Mouse (Mus musculus) frontal cortex, adult 2 months (tissue): ENCODE data around the gene Ano1. TPM values are rescaled to one million over a fixed set of nuclear protein-coding genes. Genes with fewer than 3 reads are reported as not detected.

Experiments
- DNase-seq, 2 experiments: peaks; one replicate each; pipeline ENCODE4 v3.0.0; 2022; ENCODE audit warnings: low spot score in 1 of 2; ENCODE audit errors: extremely low spot score in 1 of 2
- polyA plus RNA-seq: library from polyadenylated mRNA; depleted of rRNA; stranded (reverse); fragments of >200 nt; gene quantifications from 2 replicates; pipeline ENCODE4 v1.2.3, GENCODE M21; 2012

Gene Ano1
- polyA plus RNA-seq, 1 experiment: 8.9 TPM

DNA sequence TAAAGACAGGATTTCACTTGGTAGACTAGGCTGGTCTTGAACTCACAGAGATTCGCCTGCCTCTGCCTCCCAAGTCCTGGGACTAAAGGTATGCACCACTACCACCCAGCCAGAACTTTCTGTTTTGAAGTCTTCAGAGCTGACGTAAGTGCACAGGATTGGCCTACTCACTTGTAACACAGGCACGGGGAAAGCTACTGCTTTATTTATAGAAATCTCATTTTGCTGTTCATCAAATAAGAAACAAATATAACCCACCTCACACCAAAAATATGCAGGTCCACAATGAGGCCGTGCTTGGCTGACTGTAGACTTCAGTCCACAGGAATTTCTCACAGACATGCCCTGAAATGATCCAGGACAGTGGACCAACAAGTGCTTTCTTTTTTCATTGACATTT lies 31.8 kb downstream of the Ano1 start:
- DNase-seq: no peak

GRCm38 (mm10) chr7:144717736-144718135 lies 34.0 kb downstream of the Ano1 start:
- no peak for DNase-seq

- no peak for DNase-seq
Measured at GRCm38 (mm10) chr7:144697870-144698269, 53.9 kb downstream of the Ano1 start.

DNA sequence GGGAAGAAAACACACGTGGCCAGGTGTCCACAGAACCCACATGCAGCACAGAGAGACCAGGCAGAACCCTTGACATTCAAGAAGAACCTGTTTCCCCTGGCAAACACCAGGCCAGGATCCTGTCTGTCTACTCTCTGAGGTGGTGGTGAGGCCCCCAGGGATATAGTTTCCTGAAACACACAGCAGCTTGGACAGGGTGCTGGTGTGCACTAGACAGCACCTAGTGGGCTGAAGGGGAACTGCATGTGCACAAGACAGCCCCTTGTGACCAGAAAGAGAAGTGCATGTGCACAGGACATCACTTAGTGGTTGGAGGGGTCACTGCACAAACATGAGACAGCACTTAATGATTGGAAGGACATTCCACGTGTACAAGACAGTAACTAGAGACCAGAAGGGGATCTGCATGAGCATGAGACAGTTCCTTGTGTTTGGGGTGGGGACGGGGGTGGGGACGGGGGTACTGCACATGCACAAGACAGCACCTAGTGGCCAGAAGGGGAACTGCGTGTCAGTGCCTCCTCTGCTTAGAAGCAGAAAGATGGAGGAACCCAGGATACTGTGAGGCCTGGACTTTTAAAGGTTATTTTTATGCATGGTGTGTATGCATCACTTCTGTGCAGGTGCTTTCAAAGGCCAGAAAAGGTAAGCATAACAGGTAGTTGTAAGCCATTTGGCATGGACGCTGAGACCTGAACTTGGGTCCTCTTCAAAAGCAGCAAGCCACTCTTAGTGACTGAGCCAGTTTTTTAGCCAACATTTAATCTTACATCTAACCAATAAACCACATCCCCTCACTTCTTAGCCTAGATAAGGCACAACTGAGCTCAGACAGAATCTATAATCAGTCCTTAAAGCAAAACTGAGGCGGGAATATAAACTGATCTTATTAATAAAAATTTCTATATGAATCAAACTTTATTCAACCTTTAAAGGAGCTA lies 54.7 kb downstream of the Ano1 start:
- no peak for DNase-seq

DNA sequence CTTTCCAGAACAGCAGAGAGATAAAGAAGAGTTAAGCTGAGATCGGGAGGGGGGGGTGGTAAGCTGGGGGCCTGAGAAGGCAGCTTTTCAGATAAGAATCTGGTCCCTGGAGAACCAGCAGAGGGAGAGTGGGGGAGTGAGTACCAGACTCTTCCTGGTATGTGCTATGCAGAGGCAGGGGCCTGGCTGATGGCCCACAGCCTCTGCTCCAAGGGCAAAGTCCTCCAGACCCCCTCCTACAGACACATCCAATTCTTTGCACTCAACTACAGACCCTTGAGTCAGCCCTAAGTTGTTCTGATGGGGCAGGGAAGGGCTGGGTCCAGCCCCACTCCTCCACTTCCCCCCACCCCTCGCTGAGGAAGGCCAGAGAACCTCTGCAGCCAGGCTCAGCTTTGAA lies 61.9 kb downstream of the Ano1 start:
- no peak for DNase-seq

GRCm38 (mm10) chr7:144689136-144689535 lies 62.6 kb downstream of the Ano1 start:
- no peak for DNase-seq

- DNase-seq: no peak
Measured at GRCm38 (mm10) chr7:144687663-144688381, 64.0 kb downstream of the Ano1 start.

DNA sequence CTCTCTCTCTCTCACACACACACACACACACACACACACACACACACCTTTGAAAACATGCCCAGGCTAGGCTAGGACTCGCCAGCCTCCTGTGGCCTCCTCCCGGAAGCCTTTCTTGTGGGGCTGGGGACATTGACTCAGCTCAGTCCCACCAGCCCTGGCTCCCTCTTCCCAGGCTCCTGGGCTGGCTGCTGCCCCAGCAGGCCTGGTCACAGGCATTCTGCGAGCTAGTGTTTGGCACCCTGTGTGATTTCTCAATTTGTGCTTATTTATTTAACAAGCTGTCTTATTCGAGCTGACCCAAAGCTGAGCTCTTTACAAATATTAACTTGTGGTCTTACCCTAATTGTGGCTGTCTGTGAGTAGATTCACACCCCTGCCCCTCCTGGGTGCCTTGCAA lies 66.8 kb downstream of the Ano1 start:
- no peak for DNase-seq

- DNase-seq: peak in 1 of 2 experiments; percentile 3
Measured at GRCm38 (mm10) chr7:144684467-144684866, 67.3 kb downstream of the Ano1 start.

GRCm38 (mm10) chr7:144680096-144680495 lies 71.7 kb downstream of the Ano1 start:
- no peak for DNase-seq

- DNase-seq: no peak
Measured at GRCm38 (mm10) chr7:144678241-144679030, 73.3 kb downstream of the Ano1 start.

DNA sequence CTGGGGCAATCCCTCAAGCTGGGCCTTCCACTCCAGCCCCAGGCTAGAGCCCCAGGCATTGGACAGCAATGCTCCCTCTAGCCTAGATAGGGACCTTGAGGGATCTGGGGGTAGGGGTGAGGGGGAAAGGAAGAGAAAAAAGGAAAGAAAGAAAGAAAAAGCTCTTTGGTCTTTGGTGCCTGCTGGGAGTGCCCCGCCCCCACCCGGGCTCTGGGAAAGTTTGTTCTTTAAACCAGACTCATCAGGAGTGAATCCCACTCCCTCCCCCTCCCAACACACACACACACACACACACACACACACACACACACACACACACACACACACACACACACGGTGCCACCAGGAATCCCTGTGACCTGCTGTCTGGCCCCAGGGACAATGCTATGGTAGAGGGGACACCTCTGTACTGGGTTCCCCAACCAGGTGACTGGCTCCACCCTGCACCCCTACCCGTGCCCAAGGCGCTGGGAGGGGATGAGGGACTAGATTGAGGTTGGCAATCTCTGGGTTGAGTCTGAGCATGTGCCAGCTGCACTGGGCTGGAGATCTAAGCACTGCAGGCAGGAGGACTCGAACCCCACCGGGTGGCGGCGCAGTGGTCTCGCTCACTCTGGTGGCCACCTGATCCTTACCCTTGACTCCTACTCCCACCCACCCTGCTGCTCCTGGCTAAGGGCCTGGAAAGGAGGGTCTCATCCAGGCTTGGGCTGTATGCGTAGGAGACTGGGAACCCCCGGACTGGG lies 74.3 kb downstream of the Ano1 start:
- DNase-seq: no peak

DNA sequence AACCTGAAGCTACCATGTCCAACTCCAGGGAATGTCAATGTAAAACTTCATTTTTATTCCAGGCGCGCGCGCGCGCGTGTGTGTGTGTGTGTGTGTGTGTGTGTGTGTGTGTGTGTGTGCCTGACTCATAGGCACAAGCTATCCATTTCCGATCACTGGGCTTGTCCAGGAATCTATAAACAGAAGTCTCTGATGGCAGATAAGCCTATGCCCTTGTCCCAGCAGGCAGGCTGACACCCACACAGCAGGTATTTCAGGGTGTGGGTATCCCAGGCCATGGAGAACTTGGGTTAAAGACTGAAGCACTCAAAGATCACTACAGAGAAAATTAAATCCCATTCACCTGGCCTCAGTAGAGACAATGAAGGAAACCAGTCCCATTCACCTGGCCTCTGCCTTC lies 76.1 kb downstream of the Ano1 start:
- DNase-seq: no peak

- no peak for DNase-seq
Measured at GRCm38 (mm10) chr7:144669895-144670294, 81.9 kb downstream of the Ano1 start.

DNA sequence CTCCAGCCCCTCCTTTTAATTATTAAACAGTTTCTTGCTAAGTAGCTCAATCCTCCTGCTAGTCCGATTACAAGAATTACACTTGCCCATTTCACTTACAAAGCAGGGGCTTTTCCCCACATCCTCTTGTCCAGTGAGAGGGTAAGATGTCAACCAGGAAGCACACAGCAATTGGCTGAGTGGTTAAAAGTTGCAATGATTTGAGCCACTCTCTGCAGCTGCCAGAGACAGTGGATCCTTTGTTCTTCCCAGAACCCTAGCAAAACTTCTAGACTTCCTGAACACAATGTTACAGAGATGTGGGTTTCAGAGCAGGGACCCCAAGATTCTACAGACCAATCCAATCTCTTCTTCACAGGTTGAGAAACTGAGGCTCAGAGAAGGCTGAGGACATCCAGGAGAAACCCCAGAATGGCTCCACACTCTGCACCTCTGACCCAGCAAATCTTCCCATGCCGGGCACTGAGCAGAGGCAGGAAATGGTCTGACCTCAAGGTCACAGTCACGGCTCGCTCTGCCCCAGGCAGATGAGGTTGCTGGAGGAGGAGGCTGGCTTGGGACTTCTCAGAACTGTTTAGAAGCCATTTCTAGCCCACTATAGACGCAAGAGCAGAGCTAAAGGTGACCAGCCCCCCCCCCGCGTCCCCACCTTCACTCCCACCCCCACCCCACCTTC lies 83.0 kb downstream of the Ano1 start:
- no peak for DNase-seq

DNA sequence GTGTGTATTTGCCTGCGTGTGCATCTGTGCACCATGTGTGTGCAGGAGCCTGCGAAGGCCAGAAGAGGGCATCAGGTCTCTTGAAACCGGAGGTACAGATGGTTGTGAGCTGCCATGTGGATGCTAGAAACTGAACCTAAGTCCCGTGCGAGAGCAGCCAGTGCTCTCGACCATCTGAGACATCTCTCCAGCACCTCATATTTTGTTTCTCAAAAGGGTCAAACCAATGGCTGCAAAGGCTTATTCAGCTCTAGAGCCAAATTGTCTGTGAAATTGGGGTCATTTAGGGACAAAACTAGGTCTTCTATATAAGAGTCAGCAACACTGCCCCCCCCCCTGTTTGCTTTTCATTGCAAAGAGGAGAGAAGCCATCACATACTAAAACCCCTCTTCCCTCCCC lies 84.7 kb downstream of the Ano1 start:
- no peak for DNase-seq

DNA sequence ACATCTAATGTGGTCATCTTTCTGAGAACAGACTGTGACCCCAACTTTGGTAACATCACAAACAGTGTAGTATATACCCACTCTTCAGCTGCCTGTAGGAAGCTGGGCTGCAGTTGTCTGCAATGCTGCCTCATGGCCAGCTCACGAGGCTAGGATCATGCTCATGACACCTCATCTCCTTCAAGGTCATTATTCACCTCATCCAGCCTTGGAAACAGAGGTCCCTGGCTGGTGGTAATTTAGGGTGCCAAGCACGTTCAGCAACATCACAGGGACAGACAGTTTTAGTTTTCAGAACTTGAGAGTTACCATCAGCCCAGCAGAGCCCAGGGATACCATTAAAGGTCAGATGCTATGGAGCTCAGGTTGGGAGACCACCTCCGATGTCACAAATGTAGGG lies 86.2 kb downstream of the Ano1 start:
- DNase-seq: no peak

- no peak for DNase-seq
Measured at GRCm38 (mm10) chr7:144663566-144663965, 88.2 kb downstream of the Ano1 start.

DNA sequence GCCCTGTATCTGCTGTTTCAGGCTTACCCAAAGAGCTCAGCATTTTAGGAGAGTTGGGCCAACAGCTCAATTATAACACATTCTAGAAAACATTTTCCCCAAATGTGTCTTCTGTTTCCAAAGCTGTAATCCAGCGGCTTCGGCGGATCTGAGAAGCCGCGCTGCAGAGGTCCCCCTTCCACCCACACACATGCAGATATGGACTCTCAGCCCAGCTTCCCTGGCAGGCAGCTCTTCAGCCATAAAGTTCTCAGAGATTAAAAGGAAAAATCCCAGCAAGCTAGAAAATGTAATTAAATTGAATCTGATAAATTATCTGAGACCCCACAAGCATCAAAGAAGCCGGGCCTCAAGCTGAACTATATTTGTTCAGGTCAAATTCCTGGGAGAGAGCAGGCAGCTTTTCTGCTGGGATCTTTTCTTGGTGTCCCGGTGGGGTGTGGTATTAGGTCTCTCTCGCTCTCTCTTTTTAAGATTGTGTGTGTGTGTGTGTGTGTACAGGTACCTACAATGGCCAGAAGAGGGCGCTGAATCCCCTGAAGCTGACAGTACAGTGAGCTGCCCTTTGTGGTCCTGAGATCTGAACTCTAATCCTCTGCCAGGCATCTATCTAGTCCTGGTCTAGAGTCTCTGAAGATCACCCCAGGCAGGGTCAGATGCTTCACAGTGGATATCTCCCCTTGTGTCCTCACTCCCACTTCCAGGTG lies 95.4 kb downstream of the Ano1 start:
- no peak for DNase-seq
